Mouse (Mus musculus) embryonic fibroblast, embryonic 13.5 days (primary cell): ENCODE results near the gene C1qtnf3.

Experiments used
- CTCF ChIP-seq: IDR thresholded peaks from 2 replicates; pipeline ENCODE4 v1.5.1; 2011; ENCODE audit warnings: mild to moderate bottlenecking, control low read depth, low read length, moderate library complexity, borderline replicate concordance; ENCODE audit not compliant: insufficient read depth
- POLR2A ChIP-seq: IDR thresholded peaks from 2 replicates; pipeline ENCODE4 v1.6.1; 2011; ENCODE audit warnings: low read depth, mild to moderate bottlenecking, control low read depth, low read length, moderate library complexity

DNA sequence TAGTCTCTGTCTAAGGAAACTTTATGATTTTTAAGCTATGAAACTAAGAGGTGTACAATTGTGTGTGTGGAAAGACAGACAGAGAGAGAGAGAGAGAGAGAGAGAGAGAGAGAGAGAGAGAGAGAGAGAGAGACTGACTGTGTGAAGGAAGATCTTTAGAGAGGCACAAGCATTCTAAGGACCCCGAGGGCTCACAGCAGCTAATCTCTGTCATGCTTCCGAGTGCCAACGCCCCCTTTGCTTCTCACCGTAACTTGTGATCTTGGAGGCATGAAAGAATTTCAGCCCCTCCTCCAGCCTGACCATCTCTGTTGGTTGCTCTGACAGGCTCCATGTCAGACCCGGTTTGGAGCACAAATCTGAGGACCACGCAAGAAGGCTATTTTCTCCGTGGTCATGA, 48.3 kb downstream of the C1qtnf3 start, which contains the start of gene Slc45a2:
- TF ChIP-seq CTCF (no peak), POLR2A (no peak)
